Mouse (Mus musculus) kidney, postnatal 25 days (tissue): ENCODE results near the gene Cd320.
"Not testable (repeated sequence)": the region's sequence is repeated elsewhere in the genome, so short reads cannot be mapped to it uniquely, and the experiment has no call there.

Experiments
- DNase-seq, 2 experiments: peaks; one replicate each; pipeline ENCODE4 v3.0.0; 2021; ENCODE audit warnings: mixed read lengths in 2 of 2

Gene Cd320

GRCm38 (mm10) chr17:33842966-33843795 lies at the start of gene Cd320:
TSS of gene Cd320 (plus strand) at chr17:33843091.
- peak; percentile 93 to 96 for DNase-seq

GRCm38 (mm10) chr17:33798306-33798705 lies 44.6 kb upstream of the Cd320 start:
- peak; percentile 63 to 67 for DNase-seq

GRCm38 (mm10) chr17:33799277-33799676 lies 43.6 kb upstream of the Cd320 start:
- no peak for DNase-seq

- DNase-seq: no peak
These were observed 40.7 kb upstream of the Cd320 start for GRCm38 (mm10) chr17:33802221-33802620.

GRCm38 (mm10) chr17:33804205-33804604 lies 38.7 kb upstream of the Cd320 start:
- no peak for DNase-seq

- DNase-seq: no peak
These were observed 38.1 kb upstream of the Cd320 start for GRCm38 (mm10) chr17:33804745-33805144.

GRCm38 (mm10) chr17:33807181-33807888 lies 35.6 kb upstream of the Cd320 start:
- no peak for DNase-seq

- DNase-seq: peak in 1 of 2 experiments; percentile 44
These were observed 34.7 kb upstream of the Cd320 start for GRCm38 (mm10) chr17:33808192-33808591.

- DNase-seq: peak; percentile 96 to 97
These were observed 32.4 kb upstream of the Cd320 start, which contains the start of gene Kank3 for GRCm38 (mm10) chr17:33810334-33811141. TSS of gene Kank3 (plus strand) at chr17:33810519.

GRCm38 (mm10) chr17:33811142-33811516 lies 31.8 kb upstream of the Cd320 start:
- DNase-seq: no peak

- DNase-seq: peak; percentile 37 to 68
These were observed 30.4 kb upstream of the Cd320 start for GRCm38 (mm10) chr17:33812475-33812874.

GRCm38 (mm10) chr17:33812990-33813389 lies 29.9 kb upstream of the Cd320 start:
- DNase-seq: peak; percentile 68 to 90

GRCm38 (mm10) chr17:33815399-33815798 lies 27.5 kb upstream of the Cd320 start:
- DNase-seq: no peak

- DNase-seq: no peak
These were observed 26.3 kb upstream of the Cd320 start for GRCm38 (mm10) chr17:33816612-33817011.

- DNase-seq: peak; percentile 89 to 96
These were observed 25.5 kb upstream of the Cd320 start for GRCm38 (mm10) chr17:33817184-33817968.

- peak in 1 of 2 experiments; percentile 64 for DNase-seq
These were observed 24.8 kb upstream of the Cd320 start for GRCm38 (mm10) chr17:33817969-33818643.

GRCm38 (mm10) chr17:33822436-33822959 lies 20.4 kb upstream of the Cd320 start:
- DNase-seq: no peak

- not testable (repeated sequence) for DNase-seq
These were observed 19.7 kb upstream of the Cd320 start for GRCm38 (mm10) chr17:33823171-33823570.

GRCm38 (mm10) chr17:33824084-33824996 lies 18.6 kb upstream of the Cd320 start, which contains the start of the genes Rps28 and Ndufa7:
TSS of gene Rps28 (minus strand) at chr17:33824562.
TSS of gene Ndufa7 (plus strand) at chr17:33824572.
- peak; percentile 98 for DNase-seq

- not testable (repeated sequence) for DNase-seq
These were observed 17.9 kb upstream of the Cd320 start for GRCm38 (mm10) chr17:33824997-33825330.
